Mouse (Mus musculus): ENCODE measurements at regions not wholly inside any gene's neighbourhood (a gene's known extent, or its start where the extent isn't known, plus 50 kb on each side); places are given as distances from the start of the nearest gene placed in this dataset.

DNA sequence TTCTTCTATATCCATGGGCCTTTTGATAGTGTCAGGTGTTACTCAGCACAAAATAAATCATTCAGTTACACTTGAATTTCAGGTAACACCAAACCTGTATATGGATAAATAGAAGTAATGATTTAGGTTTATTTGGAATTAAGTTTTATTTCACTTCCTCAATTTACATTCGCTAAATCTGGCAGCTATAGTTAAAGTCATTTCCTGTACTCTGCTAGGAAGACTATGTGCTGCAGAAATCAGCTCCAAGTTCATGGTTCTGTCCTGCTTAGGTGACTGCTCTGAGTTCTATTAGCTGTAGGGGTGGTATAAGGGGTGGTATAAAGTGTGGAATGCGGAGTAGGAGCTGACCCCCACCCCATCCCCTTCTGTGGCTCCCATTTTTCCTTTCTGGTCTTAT is 123.1 kb upstream of the Abcb5 start:
- TF ChIP-seq CTCF (conservative IDR thresholded peaks at IDR 0.05 in 1 of 2, IDR thresholded peaks at IDR 0.05 in 1 of 2; ENCODE audit: low read depth in 2 of 2, low read length in 2 of 2): no peak
- no peak for TF ChIP-seq CHD2 (IDR thresholded peaks at IDR 0.05; ENCODE audit: low read length)
- no peak for TF ChIP-seq POLR2AphosphoS2 (IDR thresholded peaks at IDR 0.05; ENCODE audit: low read depth, low read length)
- no peak for TF ChIP-seq MAZ (IDR thresholded peaks at IDR 0.05; ENCODE audit: low read depth, low read length)
- TF ChIP-seq EP300 (IDR thresholded peaks at IDR 0.05; ENCODE audit: low read length): no peak
- no peak for TF ChIP-seq NELFE (IDR thresholded peaks at IDR 0.05; ENCODE audit: low read depth, low read length)
- TF ChIP-seq ZNF384 (IDR thresholded peaks at IDR 0.05; ENCODE audit: low read depth, low read length): no peak
- TF ChIP-seq USF1 (IDR thresholded peaks at IDR 0.05; ENCODE audit: low read depth, low read length): no peak
